Mouse (Mus musculus) spleen, embryonic (tissue): ENCODE results near the gene Calm3.

Experiments
- CTCF ChIA-PET: fragments of 350-600 bp; sonication (Branson Sonifier 250); formaldehyde crosslinking; loops from one replicate; lab custom pipeline; 2022; lab: Charles Lee

The Calm3 gene

GRCm38 (mm10) chr7:16942861-16943260, 18.9 kb upstream of the Calm3 start:
- CTCF ChIA-PET: no interaction called here

GRCm38 (mm10) chr7:16940292-16940691, 16.4 kb upstream of the Calm3 start:
- CTCF ChIA-PET: interaction anchor here (0.7 kb wide), 1 partner anchor 59 kb away, joined by 4 read pairs; no protein-coding TSS in a partner anchor

DNA sequence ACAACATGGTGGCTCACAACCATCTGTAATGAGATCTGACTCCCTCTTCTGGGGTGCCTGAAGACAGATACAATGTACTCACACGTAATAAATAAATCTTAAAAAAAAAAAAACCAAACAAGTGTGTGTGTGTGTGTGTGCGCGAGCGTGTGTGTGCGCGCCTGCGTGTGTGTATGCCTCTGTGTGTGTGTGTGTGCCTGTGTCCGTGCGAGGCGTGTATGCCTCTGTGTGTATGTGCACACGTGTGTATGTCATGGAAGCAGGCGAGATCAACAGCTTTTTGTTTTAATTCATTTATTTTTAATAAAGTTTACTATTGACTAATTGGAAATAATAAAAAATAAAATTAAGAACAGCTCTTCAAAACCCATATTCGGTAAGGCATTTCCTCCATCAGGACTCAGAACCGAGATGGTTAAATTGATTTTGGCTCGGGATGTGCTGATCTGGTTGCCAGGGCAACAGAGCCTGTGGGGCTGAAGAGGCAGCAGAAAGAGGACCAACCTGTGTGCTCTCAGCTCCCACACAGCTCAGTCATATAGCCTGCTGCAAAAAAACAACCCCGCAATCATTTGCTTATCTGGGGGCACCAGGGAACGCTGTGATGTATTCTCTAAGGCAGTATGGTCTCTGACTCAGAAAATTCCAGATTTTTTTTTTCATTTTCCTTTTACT, 14.3 kb upstream of the Calm3 start:
- CTCF ChIA-PET: interaction anchor here (0.6 kb wide), 1 partner anchor 207 kb away, joined by 3 read pairs; no protein-coding TSS in a partner anchor

GRCm38 (mm10) chr7:16937312-16937711, 13.4 kb upstream of the Calm3 start:
- CTCF ChIA-PET: no interaction called here

GRCm38 (mm10) chr7:16932704-16933577, 9.0 kb upstream of the Calm3 start:
- CTCF ChIA-PET: interaction anchor here (0.6 to 1.1 kb wide), 2 partner anchors 68 to 1315 kb away, joined by 3 to 4 read pairs; no protein-coding TSS in a partner anchor

DNA sequence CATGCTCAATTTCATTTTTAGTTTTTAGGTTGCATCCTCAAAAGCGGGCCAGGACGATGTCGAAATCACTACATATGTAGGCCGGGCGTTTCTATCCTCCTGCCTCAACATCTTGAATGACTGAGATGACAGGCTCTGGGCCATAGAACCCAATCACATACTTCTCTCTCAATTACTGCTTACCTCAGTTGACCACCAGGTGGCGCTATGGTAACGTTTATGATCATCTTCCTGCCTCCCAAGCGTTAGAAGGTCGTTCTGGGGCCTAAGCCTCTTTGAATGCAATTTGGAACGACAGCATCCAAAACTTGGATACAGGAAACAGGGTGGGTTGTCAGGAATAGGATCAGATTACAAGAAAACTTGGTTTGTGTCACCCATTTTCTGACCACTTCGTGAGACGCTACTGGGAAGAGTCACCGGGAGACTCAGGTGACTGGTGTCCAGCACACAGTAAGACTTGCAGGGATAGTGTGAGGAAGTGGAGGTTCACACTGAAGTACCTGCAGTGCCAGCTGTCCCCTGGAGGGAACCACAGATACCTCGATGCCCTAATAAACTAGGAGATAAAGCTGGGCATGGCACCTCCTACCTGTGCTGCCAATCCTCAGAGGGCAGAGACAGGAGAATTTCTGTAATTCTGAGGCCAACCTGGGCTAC, 8.2 kb upstream of the Calm3 start:
- CTCF ChIA-PET: interaction anchor here (1.5 kb wide), 1 partner anchor 49 kb away, joined by 4 read pairs; no protein-coding TSS in a partner anchor

- CTCF ChIA-PET: interaction anchor here (0.5 to 1.5 kb wide), 2 partner anchors 12 to 50 kb away, joined by 3 to 4 read pairs; no protein-coding TSS in a partner anchor
Measured at GRCm38 (mm10) chr7:16930850-16931249, 6.9 kb upstream of the Calm3 start.

DNA sequence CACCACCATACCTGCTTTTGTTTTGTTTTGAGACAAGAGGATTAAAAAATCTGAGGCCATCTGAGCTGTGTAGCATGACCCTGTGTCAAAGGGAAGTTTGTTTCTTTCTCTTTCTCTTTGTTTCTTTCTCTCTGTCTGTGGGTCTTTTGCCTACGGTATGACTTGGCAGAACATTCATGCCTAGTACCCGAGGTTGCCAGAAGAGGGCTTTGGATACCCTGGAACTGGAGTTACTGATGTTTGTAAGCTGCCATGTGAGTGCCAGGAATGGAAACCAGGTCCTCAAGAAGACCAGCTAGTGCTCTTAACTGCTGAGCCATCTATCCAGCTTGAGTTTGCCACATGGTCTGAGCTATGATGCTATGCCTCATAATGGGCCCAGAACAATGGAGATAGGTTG, 4.4 kb upstream of the Calm3 start:
- CTCF ChIA-PET: no interaction called here

DNA sequence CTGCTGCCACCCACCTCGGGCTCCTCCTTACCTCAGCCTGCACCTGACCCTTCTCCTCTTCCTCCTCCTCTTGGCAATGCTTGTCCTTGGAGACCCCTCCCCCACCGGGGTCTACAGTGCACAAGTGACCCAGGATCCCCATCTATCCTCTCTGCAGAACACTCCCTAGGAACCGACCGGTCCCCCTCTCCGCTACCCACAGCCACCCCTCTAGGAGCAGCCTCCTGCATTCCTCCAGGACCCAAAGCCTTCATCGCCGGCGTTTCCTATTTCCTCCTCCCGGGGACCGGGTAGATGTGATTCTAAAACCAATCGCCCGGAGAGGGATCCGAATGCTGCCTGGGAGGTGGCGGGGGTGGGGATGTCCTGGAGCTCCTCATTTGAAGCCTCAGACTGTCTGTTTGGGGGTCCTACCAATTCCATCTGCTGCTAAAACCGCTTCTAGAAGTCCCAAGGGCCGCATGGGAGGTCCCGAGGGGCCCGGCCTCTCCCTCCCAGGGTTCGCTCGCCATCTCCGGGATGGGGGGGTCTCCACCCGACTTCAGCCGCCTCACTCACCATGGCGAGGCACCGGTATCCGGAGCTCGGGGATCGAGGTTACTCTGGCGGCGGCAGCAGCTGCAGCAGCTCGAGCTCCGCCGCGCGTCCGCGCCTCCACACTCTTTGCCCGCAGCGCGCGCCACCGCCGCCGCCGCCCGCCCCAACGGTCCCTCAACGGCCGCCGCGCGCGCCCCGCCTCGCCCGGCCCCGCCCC, 454 bp downstream of the Calm3 start:
- CTCF ChIA-PET: interaction anchor here (0.9 kb wide), 1 partner anchor 105 kb away, joined by 3 read pairs; no protein-coding TSS in a partner anchor

- CTCF ChIA-PET: no interaction called here
Measured at GRCm38 (mm10) chr7:16922360-16922973, 1.4 kb downstream of the Calm3 start.

DNA sequence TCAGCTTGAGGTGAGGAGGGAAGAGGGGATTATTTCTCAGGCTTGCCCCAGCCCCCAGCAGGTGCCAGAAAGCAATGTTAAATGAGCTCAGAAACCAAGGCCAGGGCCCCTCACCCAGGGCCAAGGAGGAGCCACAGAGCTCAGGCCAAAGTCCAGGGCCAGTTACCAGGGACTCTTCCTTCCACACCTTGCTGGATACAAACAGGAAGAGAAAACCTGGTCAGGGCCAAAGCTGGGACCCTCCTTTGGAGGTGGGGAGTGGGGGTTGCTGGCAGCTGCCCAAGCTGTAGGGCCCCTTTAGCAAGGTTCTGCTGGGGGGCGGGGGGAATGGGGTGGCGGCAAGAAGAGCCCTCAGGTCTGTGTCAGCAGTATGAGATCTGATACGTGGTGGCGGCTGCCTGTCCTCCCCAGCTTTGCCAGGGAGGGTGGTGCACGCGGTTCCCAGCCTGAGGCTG, 2.0 kb downstream of the Calm3 start:
- CTCF ChIA-PET: no interaction called here

GRCm38 (mm10) chr7:16920818-16921791, 2.8 kb downstream of the Calm3 start:
- CTCF ChIA-PET: no interaction called here

DNA sequence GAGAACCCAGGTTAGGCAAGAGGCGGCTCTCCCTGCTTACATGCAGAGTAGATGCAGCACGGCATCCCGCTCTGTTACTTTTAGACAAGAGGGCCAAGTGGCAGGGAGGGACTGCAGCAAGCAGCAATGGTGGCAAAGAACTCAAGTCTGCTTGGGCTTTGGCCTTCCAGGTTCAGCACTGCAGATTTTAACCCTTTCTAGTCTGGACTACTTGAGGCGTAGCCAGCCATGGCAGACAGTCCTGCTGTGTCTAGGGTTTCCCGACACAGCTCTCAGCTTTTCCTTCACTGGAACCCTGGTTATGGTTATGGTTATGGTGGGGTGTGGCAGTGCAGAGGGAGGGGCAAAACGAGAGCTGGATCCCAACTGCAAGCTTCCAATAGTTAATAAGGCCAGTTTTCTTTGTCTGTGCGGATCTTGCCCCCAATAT, 3.7 kb downstream of the Calm3 start:
- CTCF ChIA-PET: interaction anchor here (0.7 kb wide), 1 partner anchor 8 kb away, joined by 10 read pairs; no protein-coding TSS in a partner anchor

DNA sequence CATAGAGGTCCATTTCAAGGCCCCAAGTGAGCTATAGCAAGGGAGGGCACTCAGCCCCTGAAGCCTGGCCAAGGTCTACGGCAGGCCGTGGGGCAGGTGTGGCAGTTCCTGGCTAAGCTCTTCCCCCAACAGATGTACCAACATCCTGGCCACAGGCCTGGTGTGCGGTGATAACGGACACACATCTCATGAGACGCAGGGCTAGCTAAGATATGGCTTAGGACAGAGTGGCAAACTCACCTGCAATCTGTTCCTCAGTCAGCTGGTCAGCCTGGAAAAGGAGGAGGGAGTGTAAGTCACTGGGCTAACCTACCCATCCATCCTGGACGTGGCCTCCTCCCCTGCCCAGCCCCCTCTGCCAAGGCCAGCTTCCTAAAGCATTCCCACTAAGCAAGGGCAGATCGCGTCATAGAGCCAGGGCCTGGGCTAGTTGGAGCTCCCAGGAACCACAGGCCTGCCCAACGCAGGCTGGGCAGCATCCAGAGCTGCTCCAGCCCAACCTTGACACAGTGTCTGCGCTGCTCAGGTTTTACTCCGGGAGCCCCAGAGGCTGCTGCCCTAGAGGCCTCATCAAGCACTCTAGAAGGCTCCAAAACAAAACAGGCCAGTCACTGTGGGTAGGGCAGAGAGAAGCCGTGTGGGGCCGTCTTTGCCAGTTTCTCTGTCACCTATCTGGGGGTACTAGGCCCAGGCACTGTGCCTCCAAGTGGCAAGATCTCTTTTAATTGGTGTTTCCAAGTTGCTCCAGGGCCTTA, 4.3 kb downstream of the Calm3 start:
- CTCF ChIA-PET: interaction anchor here (0.6 to 1.0 kb wide), 3 partner anchors 7 to 25 kb away, joined by 3 to 10 read pairs (median 3); no protein-coding TSS in a partner anchor

DNA sequence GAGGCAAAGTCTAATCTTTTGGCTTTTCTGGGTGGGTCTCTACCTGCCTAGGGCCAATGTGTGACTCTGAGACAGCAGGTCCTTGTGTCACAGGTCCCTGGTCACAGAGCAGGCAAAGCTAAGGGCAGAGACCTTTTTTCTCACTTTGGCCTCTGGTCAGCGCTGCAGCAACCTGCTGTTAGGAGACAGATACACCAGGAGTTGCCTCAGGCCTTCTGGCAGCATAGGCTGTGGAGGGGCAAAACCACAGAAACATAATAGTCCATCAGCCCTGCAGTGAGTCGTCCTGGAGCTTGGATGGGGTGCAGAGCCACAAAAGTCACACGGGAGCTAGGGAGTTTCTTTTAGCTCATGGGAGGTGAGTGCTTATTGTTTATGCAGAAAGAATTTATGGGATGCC, 5.2 kb downstream of the Calm3 start:
- CTCF ChIA-PET: interaction anchor here (0.6 to 1.0 kb wide), 2 partner anchors 13 to 24 kb away, joined by 3 read pairs; no protein-coding TSS in a partner anchor

GRCm38 (mm10) chr7:16918014-16918413, 5.9 kb downstream of the Calm3 start:
- CTCF ChIA-PET: no interaction called here

DNA sequence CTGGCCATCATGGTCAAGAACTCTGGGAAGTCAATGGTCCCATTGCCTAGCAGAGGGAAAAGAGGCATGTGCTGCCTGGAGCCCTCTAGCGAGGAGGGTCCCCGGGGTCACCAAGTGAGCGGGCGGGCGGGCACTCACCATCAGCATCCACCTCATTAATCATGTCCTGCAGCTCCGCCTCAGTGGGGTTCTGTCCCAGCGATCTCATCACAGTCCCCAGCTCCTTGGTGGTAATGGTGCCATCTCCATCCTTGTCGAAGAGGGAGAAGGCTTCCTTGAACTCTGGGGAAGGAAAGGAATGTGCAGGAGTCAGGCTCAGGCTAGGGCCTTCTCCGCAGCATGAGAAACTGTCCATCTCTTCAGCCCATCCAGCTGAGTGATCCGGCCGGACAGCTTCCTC, 6.5 kb downstream of the Calm3 start:
- CTCF ChIA-PET: no interaction called here
